Mouse (Mus musculus) thymus, adult 2 months (tissue): ENCODE results near the gene Hist1h3h. TPM values are rescaled to one million over a fixed set of nuclear protein-coding genes. Genes with fewer than 3 reads are reported as not detected.
"Not testable (repeated sequence)": the region's sequence is repeated elsewhere in the genome, so short reads cannot be mapped to it uniquely, and the experiment has no call there.

ENCODE experiments used
- DNase-seq: peaks from one replicate; pipeline ENCODE4 v3.0.0; 2021
- H3K27ac ChIP-seq: fragments of 200-500 bp; 2 replicates; pipeline ENCODE4 v1.5.1; 2012; ENCODE audit warnings: low read length, control low read depth; ENCODE audit not compliant: control insufficient read depth, insufficient read depth
- H3K27me3 ChIP-seq: fragments of 200-500 bp; 2 replicates; pipeline ENCODE4 v1.6.1; 2012; ENCODE audit warnings: mild to moderate bottlenecking, low read length, moderate library complexity, mixed read lengths; ENCODE audit not compliant: control insufficient read depth, insufficient read depth
- H3K36me3 ChIP-seq: fragments of 200-500 bp; 2 replicates; pipeline ENCODE4 v1.6.1; 2012; ENCODE audit warnings: mild to moderate bottlenecking, low read length, moderate library complexity; ENCODE audit not compliant: control insufficient read depth, insufficient read depth
- H3K4me1 ChIP-seq: fragments of 200-500 bp; replicated peaks from 2 replicates; pipeline ENCODE4 v1.6.1; 2012; ENCODE audit warnings: low read length; ENCODE audit not compliant: control insufficient read depth, insufficient read depth
- H3K4me3 ChIP-seq: fragments of 200-500 bp; 2 replicates; pipeline ENCODE4 v1.5.1; 2012; ENCODE audit warnings: mild to moderate bottlenecking, low read length, control low read depth, moderate library complexity; ENCODE audit not compliant: control insufficient read depth, insufficient read depth
- CTCF ChIP-seq: fragments of 200-500 bp; IDR thresholded peaks from 2 replicates; pipeline ENCODE4 v1.5.1; 2012; ENCODE audit warnings: mild to moderate bottlenecking, control low read depth, low read length, moderate library complexity, borderline replicate concordance; ENCODE audit not compliant: control insufficient read depth, poor library complexity, insufficient read depth; ENCODE audit errors: extremely low read depth
- POLR2A ChIP-seq: fragments of 200-500 bp; IDR thresholded peaks from 2 replicates; pipeline ENCODE4 v1.6.1; 2012; ENCODE audit warnings: mild to moderate bottlenecking, low read length, control low read depth, moderate library complexity; ENCODE audit not compliant: control insufficient read depth, poor library complexity, insufficient read depth; ENCODE audit errors: extremely low read depth
- WGBS: fragments of 180-500 bp; shearing (Covaris S2); methylation state at CpG from one replicate; pipeline ENCODE4 v1.1.7; 2018; 5-methylcytosine and 5-hydroxymethylcytosine counted together
- polyA plus RNA-seq: library from polyadenylated mRNA; depleted of rRNA; stranded (reverse); fragments of >200 nt; gene quantifications from 2 replicates; pipeline ENCODE4 v1.2.3, GENCODE M21; 2012; rRNA removed

The Hist1h3h gene
- polyA plus RNA-seq, 1 experiment, result 733 TPM

GRCm38 (mm10) chr13:21751827-21752226, 34.4 kb downstream of the Hist1h3h start:
- WGBS, result 84% methylated on average over 3 of the region's 3 CpGs
- no peak overlapping the region; the same call in 1 of the 2 replicates for H3K27ac ChIP-seq
- no peak for TF ChIP-seq CTCF
- no peak for TF ChIP-seq POLR2A

DNA sequence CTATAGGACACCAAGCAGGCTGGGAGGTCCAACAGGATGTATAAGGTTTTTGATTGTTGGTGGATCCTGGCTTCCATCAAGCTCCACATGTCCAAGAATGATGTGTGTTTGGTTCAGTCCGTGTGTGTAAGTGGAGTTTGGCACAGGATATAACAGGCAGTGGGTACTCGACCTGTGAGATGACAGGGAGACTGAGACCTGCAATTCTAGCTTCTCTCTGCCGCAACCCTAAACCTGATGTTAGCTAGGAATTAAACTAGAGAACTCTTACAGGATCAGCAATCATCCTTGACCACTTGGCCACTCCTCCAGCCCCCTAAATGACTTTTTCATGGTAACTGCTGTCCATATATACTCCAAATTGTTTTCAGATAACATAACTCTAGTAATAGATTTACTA, 34.9 kb downstream of the Hist1h3h start:
- H3K4me1 ChIP-seq, result peaks cover 7% of the 10 kb centered on the region
- no peaks in the 10 kb centered on the region for H3K36me3 ChIP-seq
- no peaks in the 10 kb centered on the region for H3K27me3 ChIP-seq
- no peak for DNase-seq
- no peak overlapping the region for H3K4me3 ChIP-seq
- H3K27ac ChIP-seq, result peak overlapping the region; percentile 7; the same call in 1 of the 2 replicates
- TF ChIP-seq CTCF (no peak), POLR2A (no peak)
- WGBS, result 54% methylated on average over 3 of the region's 3 CpGs

More at GRCm38 (mm10) chr13:21751827-21752226, 34.4 kb downstream of the Hist1h3h start:
- Histone ChIP-seq H3K4me3 (no peak overlapping the region), H3K36me3 (no peaks in the 10 kb centered on the region), H3K4me1 (peaks cover 7% of the 10 kb centered on the region), H3K27me3 (no peaks in the 10 kb centered on the region)
- DNase-seq, result no peak

DNA sequence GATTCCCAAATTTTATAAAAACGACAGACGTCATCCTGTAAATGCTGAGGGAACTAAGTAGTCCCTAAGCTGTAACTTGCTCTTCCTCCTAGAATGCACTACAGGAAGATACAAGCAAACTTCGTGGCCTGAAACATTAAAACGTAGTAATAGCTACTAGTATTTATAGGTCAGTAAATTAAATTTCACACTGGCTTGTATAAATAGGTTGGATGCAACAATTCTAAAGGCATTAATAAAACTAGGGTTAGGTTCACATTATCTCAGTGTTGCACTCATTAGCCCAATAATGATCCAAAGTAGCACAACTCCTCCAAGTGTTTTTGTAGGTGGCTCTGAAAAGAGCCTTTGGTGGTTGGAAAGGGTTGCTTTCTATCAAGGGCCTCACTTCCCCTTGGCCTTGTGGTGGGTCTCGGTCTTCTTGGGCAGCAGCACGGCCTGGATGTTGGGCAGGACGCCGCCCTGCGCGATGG, 35.6 kb downstream of the Hist1h3h start:
- WGBS, result 4% methylated on average over 10 of the region's 10 CpGs
- no peaks in the 10 kb centered on the region for H3K27me3 ChIP-seq
- peak overlapping the region; percentile 69 for H3K4me3 ChIP-seq
- DNase-seq, result no peak
- H3K4me1 ChIP-seq, result peaks cover 5% of the 10 kb centered on the region; the same call in 1 of the 2 replicates
- H3K36me3 ChIP-seq, result no peaks in the 10 kb centered on the region
- TF ChIP-seq CTCF, result no peak
- no peak for TF ChIP-seq POLR2A
- H3K27ac ChIP-seq, result peak overlapping the region; percentile 94

DNA sequence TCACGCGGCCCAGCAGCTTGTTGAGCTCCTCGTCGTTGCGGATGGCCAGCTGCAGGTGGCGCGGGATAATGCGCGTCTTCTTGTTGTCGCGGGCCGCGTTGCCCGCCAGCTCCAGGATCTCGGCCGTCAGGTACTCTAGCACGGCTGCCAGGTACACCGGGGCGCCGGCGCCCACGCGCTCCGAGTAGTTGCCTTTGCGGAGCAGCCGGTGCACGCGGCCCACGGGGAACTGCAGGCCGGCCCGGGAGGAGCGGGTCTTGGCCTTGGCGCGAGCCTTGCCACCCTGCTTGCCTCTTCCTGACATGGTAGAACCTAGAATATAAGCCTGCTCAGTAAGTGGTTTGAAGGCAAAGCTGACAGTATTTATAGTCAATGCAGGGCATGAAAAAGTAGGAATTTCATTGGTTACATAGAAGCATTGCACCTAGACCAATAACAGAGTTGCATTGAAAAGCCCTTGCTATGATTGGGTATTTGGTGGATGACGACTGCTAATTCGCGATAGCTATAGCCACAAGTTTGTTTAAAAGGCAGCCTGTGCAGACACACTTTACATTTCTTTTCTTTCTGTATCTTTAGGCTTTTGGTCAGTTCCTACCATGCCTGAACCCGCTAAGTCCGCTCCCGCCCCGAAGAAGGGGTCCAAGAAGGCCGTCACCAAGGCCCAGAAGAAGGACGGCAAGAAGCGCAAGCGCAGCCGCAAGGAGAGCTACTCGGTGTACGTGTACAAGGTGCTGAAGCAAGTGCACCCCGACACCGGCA, 36.2 kb downstream of the Hist1h3h start, which contains the start of the genes Hist1h2ak and Hist1h2bn:
Gene Hist1h2ak, minus strand, starts transcription at position 304 of the 762 bp plus-strand sequence.
Gene Hist1h2bn, plus strand, starts transcription at position 600 of the 762 bp plus-strand sequence.
- not testable (repeated sequence) for H3K4me1 ChIP-seq, H3K36me3 ChIP-seq, H3K27me3 ChIP-seq
- peak within 1 kb of the TSS; percentile 94 for H3K27ac ChIP-seq
- WGBS, result under 1% methylated on average over 50 of the region's 50 CpGs
- peak; percentile 78 for DNase-seq
- H3K4me3 ChIP-seq, result peak within 1 kb of the TSS; percentile 69
- peak; percentile 68; the same call in 1 of the 2 replicates for TF ChIP-seq POLR2A

DNA sequence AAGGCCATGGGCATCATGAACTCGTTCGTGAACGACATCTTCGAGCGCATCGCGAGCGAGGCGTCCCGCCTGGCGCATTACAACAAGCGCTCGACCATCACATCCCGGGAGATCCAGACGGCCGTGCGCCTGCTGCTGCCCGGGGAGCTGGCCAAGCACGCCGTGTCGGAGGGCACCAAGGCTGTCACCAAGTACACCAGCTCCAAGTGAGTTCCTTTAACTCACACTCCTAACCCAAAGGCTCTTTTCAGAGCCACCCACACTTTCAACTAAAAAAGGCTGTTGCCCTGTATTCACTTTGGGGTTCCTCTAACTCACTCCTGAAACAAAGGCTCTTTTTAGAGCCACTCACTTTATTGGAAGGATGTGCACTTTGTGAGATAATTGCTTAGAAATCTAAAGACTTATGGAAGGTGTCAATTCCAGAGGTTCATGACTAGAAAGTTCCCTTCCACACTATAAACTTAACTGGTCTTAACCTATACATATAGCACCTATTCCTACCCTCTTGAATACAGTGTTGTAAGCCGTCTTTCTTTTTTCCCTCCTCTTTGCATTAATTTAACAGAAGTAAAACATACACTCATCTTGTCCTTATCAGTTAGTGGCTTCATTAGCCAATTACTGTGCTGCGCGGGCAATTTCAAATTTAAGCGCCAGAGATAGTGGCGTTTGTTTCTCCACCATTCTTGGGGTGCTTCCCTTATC, 37.0 kb downstream of the Hist1h3h start:
- Histone ChIP-seq H3K27ac (peak overlapping the region; percentile 90), H3K4me3 (peak overlapping the region; percentile 49)
- H3K27me3 ChIP-seq, H3K4me1 ChIP-seq, H3K36me3 ChIP-seq: not testable (repeated sequence)
- DNase-seq, result peak; percentile 42
- WGBS, result under 1% methylated on average over 25 of the region's 26 CpGs

DNA sequence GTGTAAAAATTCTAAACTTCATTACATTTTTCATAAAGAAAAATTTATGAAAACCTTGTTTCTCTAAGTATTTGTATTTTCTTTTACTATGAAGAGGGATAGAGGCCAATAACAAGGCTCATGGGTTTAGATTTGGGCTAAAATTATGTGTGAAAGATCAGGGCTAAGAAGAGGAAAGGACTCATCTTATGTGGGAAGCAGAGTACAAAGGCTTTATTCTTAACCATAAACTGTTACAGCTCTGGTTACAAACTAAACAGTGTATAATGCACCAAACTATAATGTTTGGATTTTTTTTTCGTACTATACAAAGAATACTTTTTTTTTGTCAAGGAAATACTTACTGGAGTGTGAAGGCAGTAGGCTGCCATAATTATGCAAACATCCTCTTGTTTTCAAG, 38.2 kb downstream of the Hist1h3h start:
- WGBS, result 70% methylated on average over 1 of the region's 1 CpGs
- Histone ChIP-seq H3K36me3 (no peaks in the 10 kb centered on the region), H3K4me3 (no peak overlapping the region), H3K27me3 (no peaks in the 10 kb centered on the region), H3K4me1 (peaks cover 3% of the 10 kb centered on the region; the same call in 1 of the 2 replicates), H3K27ac (no peak overlapping the region)
- no peak for TF ChIP-seq CTCF
- TF ChIP-seq POLR2A, result no peak
- no peak for DNase-seq

Other genes with a start within 250 kb of the Hist1h3h start
- 0.11 and 0.12 TPM in 2 replicates for gene Nkapl, start 249.2 kb upstream of the Hist1h3h start, polyA plus RNA-seq
- 0.18 and 0.26 TPM in 2 replicates for gene Zkscan4, start 238.8 kb upstream of the Hist1h3h start, polyA plus RNA-seq
- not detected in 2 replicates for gene Gm10065, start 238.2 kb upstream of the Hist1h3h start, polyA plus RNA-seq
- 0.07 and 0.09 TPM in 2 replicates for gene AK157302, start 222.4 kb upstream of the Hist1h3h start, polyA plus RNA-seq
- gene Gm11273, start 216.2 kb upstream of the Hist1h3h start, polyA plus RNA-seq, result 5.6 and 9.5 TPM in 2 replicates
- 4.9 and 5.3 TPM in 2 replicates for gene Zkscan8, start 186.5 kb upstream of the Hist1h3h start, polyA plus RNA-seq
- gene Olfr1366, start 174.9 kb upstream of the Hist1h3h start, polyA plus RNA-seq, result not detected in 2 replicates
- gene Olfr1535, start 157.8 kb upstream of the Hist1h3h start, polyA plus RNA-seq, result not detected in 2 replicates
- gene Olfr1364, start 135.9 kb upstream of the Hist1h3h start, polyA plus RNA-seq, result not detected in 2 replicates
- not detected in 2 replicates for gene Olfr1362, start 103.6 kb upstream of the Hist1h3h start, polyA plus RNA-seq
- not detected in 2 replicates for gene Olfr11, start 75.1 kb upstream of the Hist1h3h start, polyA plus RNA-seq
- gene Olfr1361, start 54.3 kb upstream of the Hist1h3h start, polyA plus RNA-seq, result not detected in 2 replicates
- not detected in 2 replicates for gene Olfr1360, start 40.3 kb upstream of the Hist1h3h start, polyA plus RNA-seq
- gene Olfr1359, start 19.5 kb upstream of the Hist1h3h start, polyA plus RNA-seq, result not detected in 2 replicates
- gene Hist1h2bl, start 1.5 kb upstream of the Hist1h3h start, polyA plus RNA-seq, result 118 and 183 TPM in 2 replicates
- gene Hist1h2ai, start 1.2 kb upstream of the Hist1h3h start, polyA plus RNA-seq, result 227 and 343 TPM in 2 replicates
- gene Hist1h2bm, start 4.4 kb downstream of the Hist1h3h start, polyA plus RNA-seq, result 76.1 and 110 TPM in 2 replicates
- 60.3 and 64.6 TPM in 2 replicates for gene Hist1h4j, start 17.4 kb downstream of the Hist1h3h start, polyA plus RNA-seq
- 257 and 302 TPM in 2 replicates for gene Hist1h4k, start 32.8 kb downstream of the Hist1h3h start, polyA plus RNA-seq
- gene Hist1h2ak, start 36.2 kb downstream of the Hist1h3h start, polyA plus RNA-seq, result 302 and 405 TPM in 2 replicates
- gene Hist1h2bn, start 36.5 kb downstream of the Hist1h3h start, polyA plus RNA-seq, result 213 and 218 TPM in 2 replicates
- gene Hist1h1b, start 63.0 kb downstream of the Hist1h3h start, polyA plus RNA-seq, result 22.4 and 28.1 TPM in 2 replicates
- gene Hist1h3i, start 65.7 kb downstream of the Hist1h3h start, polyA plus RNA-seq, result 484 and 650 TPM in 2 replicates
- gene Hist1h2an, start 69.6 kb downstream of the Hist1h3h start, polyA plus RNA-seq, result 183 and 223 TPM in 2 replicates
- gene Hist1h2bp, start 69.8 kb downstream of the Hist1h3h start, polyA plus RNA-seq, result 39.3 and 52.7 TPM in 2 replicates
- gene Hist1h2bq, start 92.5 kb downstream of the Hist1h3h start, polyA plus RNA-seq, result 200 and 237 TPM in 2 replicates
- not detected in 2 replicates for gene Hist1h2ao, start 92.8 kb downstream of the Hist1h3h start, polyA plus RNA-seq
- gene Hist1h4m, start 94.1 kb downstream of the Hist1h3h start, polyA plus RNA-seq, result not detected in 2 replicates
- 292 and 309 TPM in 2 replicates for gene Hist1h4n, start 114.5 kb downstream of the Hist1h3h start, polyA plus RNA-seq
- 1,785 and 6,121 TPM in 2 replicates for gene Hist1h2ap, start 115.8 kb downstream of the Hist1h3h start, polyA plus RNA-seq
- gene Hist1h2br, start 116.1 kb downstream of the Hist1h3h start, polyA plus RNA-seq, result 156 and 207 TPM in 2 replicates
- 1.1 and 1.6 TPM in 2 replicates for gene Zfp184, start 227.4 kb downstream of the Hist1h3h start, polyA plus RNA-seq